Mouse (Mus musculus): ENCODE measurements around the gene 4930550C14Rik.

4930550C14Rik gene

DNA sequence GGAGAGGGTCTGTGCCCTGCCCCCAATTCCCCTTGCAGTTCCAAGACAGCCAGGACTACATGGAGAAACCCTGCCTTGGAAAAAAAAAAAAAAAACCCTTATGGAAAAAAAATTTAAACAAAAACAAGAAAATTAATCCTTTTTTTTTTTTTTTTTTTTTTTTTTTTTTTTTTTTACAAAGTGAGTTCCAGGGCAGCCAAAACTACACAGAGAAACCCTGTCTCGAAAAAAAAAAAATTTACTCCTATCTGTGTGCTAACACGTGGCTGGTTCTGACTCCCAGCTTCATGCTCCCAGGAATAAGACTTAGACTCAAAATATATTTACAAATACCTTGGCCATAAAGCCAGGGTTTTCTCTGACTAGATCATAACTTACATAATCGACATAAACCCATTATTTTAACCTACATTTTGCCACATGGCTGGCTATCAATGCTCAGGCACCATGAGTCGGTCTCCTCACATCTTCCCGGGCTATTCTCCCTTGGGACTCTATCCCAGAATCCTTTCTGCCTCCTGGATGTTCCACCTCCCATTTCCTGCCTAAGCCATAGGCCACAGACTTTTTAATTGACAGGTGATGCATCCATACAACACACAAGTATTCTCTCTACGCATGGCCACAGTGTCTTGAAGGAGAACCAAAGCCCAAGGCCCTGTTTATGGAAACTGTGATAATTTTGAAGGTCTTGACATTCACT, 2.1 kb downstream of the 4930550C14Rik start:
- DNase-seq (ENCODE audit: low spot score) = peak; percentile 9

DNA sequence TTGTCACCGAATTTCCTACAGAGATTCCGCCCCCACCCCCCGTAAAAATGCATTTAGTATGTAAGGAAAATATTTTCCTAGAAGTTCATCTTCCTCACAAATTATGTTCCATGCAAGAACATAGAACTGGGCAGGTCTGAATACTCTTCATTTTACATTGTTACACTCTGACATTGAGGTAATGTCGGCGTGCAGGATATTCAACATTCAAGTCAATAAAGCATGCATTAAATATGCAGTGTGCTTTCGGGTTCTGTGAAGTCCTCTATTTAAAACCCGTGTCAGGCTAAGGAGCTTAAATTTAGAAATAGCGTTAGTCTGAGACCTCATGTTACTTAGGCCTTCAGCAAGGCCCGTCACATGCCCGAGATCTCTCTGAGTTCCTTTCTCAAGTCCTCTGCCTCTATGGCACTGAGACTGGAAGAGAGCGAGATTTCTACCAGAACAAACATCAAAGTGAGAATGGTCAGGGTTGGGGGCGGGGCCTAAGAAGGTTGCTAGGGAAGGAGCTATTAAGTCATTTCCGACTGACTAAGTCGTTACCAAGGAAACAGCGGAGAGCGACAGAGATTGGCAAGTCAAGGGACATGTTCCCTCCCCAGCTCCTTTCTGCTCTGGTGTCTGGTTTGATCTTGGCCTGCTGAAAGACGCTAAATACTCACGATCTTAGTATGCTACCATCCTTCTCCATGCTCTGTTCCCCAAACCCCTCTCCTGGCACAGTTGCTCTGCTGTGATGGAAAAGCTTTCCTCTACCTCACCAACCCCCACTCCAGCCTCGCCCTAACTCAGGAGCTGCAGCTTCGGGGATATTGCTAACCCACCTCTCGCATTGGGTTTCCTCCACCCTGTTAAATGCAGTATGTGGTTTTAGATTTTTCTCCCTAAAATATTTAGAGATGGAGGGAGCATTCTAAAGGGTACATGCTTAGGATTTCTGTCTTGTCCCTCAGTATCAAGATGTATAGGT, 2.9 kb downstream of the 4930550C14Rik start:
- peak; percentile 63 for DNase-seq (ENCODE audit: low spot score)

DNA sequence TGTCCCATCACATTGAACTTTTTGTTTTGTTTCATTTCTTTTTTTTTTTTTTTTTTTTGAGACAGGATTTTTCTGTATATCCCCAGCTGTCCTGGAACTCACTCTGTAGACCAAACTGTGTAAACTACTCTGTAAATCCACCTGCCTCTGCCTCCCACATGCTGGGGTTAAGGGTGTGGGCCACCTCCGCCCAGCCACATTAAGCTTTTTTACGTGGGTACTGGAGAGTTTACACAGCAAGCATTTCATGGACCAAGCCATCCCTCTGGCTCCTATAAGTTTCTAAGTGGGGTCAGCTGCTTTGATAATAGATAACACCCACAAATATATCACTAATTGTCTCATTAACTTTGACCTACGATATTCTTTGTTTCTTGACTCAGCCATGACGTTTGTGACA, 6.4 kb downstream of the 4930550C14Rik start:
- no peak for DNase-seq (ENCODE audit: low spot score)

- DNase-seq (ENCODE audit: low spot score) = no peak
These were observed 6.8 kb downstream of the 4930550C14Rik start for GRCm38 (mm10) chr9:53408953-53409361.

DNA sequence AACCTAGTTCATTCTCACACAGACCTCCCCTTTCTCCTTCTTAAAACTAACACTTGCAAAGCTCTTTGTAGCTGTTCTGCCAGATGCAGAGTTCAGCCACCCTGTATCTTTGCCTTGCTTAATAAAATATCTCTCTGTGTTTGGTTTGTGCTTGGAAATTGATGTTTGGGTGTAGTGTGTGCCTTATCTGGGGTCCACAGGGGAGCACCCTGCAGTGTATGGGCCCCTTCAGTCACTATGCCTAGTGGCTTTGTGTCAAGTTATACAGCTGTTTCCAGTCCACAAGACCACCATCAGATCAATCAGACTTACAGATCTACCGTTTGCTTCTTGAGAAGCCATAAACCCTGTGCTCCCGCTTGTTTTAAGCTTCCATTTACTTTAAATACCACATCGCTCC, 7.3 kb downstream of the 4930550C14Rik start:
- no peak for DNase-seq (ENCODE audit: low spot score)

DNA sequence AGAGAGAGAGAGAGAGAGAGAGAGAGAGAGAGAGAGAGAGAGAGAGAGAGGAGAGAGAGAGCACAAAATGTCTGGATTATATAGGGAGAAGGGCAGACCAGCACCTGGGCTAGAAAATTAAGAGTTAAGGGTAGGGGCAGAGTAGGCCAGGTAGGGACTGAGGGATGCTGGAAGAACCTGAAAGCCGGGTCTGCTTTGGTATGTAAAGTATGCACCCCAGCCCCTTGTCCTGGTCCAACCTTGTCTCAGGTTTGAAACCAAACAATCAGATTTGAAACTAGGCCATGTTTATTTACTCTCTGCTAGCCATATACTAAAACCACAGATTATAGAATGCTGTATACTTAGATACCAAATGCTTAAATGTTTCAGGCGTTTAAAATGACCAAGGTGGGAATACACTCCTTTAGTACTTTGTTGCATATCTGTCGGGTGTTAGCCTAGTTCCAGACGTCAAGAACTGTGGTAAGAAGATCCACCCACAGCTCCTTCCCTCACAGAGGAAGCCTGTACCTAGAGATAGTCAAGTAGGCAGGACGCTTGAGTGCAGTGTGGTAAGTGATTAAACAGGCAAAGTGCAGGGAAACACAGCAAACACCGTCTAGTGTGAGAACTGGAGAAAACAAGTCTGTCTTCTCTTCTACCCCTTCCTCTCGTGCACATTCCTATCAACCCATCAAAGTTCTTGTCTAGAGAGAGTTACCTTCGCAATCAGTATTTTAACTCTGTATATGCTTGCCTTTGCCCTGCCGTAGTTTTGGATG, 20.2 kb downstream of the 4930550C14Rik start:
- DNase-seq (ENCODE audit: low spot score) = no peak

DNA sequence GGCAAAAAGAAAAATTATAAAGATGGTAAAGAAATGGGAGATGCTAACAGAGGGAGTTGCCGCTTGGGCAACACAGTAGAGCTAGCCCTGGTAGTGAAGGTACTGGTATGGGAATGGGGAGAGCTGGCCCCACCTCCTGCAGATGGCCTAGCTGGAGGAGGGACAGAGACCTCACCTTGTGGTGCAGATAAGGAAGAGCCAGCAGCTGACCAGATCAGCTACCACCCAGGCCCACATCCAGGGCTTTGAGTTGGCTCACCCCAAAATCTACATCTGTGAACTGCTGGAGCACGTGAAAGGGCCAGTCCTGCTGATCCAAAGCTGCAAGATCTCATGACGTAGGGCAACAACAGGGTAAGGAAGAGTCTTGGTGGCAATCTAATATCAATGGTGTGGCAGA, 24.6 kb downstream of the 4930550C14Rik start:
- DNase-seq (ENCODE audit: low spot score) = no peak

- DNase-seq (ENCODE audit: low spot score) = no peak
These were observed 25.5 kb downstream of the 4930550C14Rik start for GRCm38 (mm10) chr9:53427638-53428037.

- DNase-seq (ENCODE audit: low spot score) = no peak
These were observed 33.9 kb downstream of the 4930550C14Rik start for GRCm38 (mm10) chr9:53435830-53436570.

DNA sequence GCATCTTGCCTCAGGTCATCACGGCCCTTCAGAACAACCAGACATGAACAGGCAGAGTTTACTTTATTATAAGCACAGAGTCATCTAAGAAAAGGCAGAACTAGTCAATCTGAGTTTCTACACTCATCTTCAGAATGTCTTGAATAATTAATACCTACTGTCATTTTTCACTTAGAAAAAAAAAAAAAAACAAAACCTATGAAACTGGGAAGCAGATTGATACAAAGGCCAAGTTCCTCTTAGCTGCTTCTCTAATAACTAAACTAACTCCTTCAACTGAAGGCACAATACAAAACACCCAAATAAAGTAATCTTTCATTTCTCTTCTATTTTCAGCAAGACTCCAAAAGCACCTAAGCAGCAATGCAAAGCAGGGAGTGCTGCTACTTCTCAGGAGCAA, 48.5 kb downstream of the 4930550C14Rik start:
- no peak for DNase-seq (ENCODE audit: low spot score)

- no peak for DNase-seq (ENCODE audit: low spot score)
These were observed 49.9 kb downstream of the 4930550C14Rik start for GRCm38 (mm10) chr9:53452038-53452437.

GRCm38 (mm10) chr9:53472806-53473518, 70.8 kb downstream of the 4930550C14Rik start:
- DNase-seq (ENCODE audit: low spot score) = no peak

Data from ovary, adult 18-20 months (tissue).